Mouse (Mus musculus): ENCODE measurements around the gene Rgs2.
A peak's percentile ranks its signal among the peaks of the same experiment; 100 is the strongest.

The Rgs2 gene

DNA sequence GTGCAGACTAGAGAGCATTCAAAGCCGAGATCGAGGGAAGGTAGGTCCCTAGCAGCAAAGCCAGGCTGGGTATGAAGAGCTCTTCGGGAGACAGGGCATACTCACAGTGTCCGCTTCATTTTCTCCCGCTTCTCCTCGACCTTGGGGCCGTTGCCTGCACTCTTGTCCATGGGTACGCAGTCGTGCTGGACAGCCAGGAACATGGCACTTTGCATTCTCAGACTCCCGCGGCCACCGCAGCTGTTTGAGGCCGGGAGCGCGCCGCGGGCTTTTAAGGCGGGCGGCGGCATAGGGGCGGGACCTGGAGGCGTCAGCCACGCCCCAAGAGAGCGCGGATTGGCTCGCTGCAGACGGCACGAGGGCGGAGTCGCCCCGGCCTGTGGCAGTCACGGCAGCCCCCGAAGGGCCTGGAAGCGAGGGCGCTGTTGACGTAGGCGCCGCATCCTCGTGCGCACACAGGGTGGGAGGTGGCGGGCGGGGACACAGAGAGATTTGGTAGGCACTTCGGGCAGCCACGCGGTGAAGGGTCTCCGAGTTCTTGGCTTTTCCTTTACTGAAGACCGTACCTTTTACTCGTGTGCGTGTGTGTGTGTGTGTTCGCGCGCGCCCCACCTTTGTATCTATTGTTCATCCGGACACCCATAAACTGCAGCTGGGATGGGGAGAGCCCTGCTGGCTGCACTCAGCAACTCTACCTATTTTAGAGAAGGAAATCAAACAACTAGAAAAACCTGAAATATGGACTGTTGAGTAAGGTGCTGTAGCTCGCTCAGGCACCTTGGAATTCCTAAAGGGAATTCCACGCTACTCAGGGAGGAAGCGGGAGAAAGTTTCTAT, at the start of gene Rgs2:
Rgs2 (minus strand) TSS at position 258 of the 837 bp plus-strand sequence.
- H3K27me3 ChIP-seq (ENCODE audit: insufficient read depth, low read length), result peaks cover 45% of the 10 kb centered on the region
- peak within 1 kb of the TSS; percentile 75 for H3K4me3 ChIP-seq (replicated peaks; ENCODE audit: low read length)
- no peaks in the 10 kb centered on the region for H3K36me3 ChIP-seq (ENCODE audit: insufficient read depth, low read length)
- no peak for TF ChIP-seq NANOG (IDR thresholded peaks at IDR 0.05; ENCODE audit: borderline replicate concordance, low read length)
- no peak for TF ChIP-seq POU5F1 (IDR thresholded peaks at IDR 0.05; ENCODE audit: borderline replicate concordance, low read length)
- no peak for TF ChIP-seq CTCF (conservative IDR thresholded peaks at IDR 0.05; ENCODE audit: low read length)
- H3K9me3 ChIP-seq (ENCODE audit: low read length), result no peaks in the 10 kb centered on the region
- H3K4me1 ChIP-seq (replicated peaks; ENCODE audit: low read depth, low read length), result peaks cover 12% of the 10 kb centered on the region

DNA sequence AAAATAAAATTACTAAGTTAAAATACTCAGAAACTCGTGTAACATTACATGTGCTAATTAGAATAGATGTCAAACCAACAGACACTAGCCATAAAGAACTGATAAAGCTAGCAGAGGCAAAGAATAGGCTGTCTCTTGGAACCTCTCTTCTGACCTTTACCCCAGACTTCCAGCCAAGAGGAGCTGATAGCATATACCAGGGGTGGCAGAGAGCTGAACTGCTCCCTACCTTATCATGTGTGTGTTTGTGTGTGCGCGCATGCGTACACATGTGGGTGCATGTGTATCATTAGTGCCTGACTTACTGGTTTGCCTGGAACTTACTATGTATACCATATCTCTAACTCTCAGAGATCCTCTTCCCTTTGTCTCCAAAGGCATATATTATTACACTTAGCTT, 49.4 kb upstream of the Rgs2 start:
- Histone ChIP-seq H3K4me1 (replicated peaks; ENCODE audit: low read depth, low read length) (no peaks in the 10 kb centered on the region), H3K27me3 (ENCODE audit: insufficient read depth, low read length) (no peaks in the 10 kb centered on the region), H3K4me3 (replicated peaks; ENCODE audit: low read length) (no peak overlapping the region), H3K9me3 (ENCODE audit: low read length) (no peaks in the 10 kb centered on the region), H3K36me3 (ENCODE audit: insufficient read depth, low read length) (no peaks in the 10 kb centered on the region)
- no peak for TF ChIP-seq POU5F1 (IDR thresholded peaks at IDR 0.05; ENCODE audit: borderline replicate concordance, low read length)
- TF ChIP-seq CTCF (conservative IDR thresholded peaks at IDR 0.05; ENCODE audit: low read length), result no peak
- TF ChIP-seq NANOG (IDR thresholded peaks at IDR 0.05; ENCODE audit: borderline replicate concordance, low read length), result no peak

DNA sequence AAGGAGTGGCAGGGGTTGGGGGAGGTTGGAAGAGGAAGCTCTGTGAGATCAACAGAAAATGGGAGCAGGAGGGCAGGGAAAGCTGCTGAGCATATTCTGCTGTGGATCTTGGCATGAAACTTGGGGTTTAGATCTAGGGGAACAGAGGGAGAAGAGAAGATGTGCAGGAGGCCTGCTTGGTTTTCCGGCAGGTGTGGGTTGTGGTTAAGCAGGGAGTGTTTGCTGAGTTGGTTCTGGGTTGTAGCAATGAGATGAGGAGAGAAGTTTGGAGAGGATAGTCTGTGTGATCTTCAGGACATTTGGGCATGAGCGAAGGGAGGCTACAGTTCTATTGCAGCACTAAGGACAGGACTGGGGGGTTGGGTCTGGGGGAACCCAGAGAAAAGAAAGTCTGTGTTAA, 37.9 kb upstream of the Rgs2 start:
- Histone ChIP-seq H3K27me3 (ENCODE audit: insufficient read depth, low read length) (no peaks in the 10 kb centered on the region), H3K9me3 (ENCODE audit: low read length) (peaks cover 7% of the 10 kb centered on the region), H3K36me3 (ENCODE audit: insufficient read depth, low read length) (no peaks in the 10 kb centered on the region), H3K4me1 (replicated peaks; ENCODE audit: low read depth, low read length) (no peaks in the 10 kb centered on the region), H3K4me3 (replicated peaks; ENCODE audit: low read length) (no peak overlapping the region)
- TF ChIP-seq POU5F1 (IDR thresholded peaks at IDR 0.05; ENCODE audit: borderline replicate concordance, low read length), result no peak
- no peak for TF ChIP-seq NANOG (IDR thresholded peaks at IDR 0.05; ENCODE audit: borderline replicate concordance, low read length)
- TF ChIP-seq CTCF (conservative IDR thresholded peaks at IDR 0.05; ENCODE audit: low read length), result no peak

DNA sequence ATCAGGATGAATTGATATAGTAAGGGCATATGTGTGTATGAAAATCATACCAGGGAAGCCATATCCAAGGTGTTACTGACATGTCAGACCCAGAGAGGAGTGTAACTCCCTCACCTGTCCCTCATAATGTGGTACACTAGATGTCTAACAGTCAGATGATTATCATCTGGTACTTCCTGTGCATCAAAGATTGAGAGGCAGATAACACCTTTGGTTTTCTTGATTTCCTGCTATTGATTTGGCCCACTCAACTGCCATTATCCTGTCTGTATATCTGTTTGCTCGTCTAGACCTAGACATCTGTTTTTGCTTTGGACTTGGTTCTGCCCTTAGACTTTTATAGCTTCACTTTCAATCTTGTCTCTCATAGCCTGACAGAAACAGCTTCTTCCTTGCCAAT, 29.5 kb upstream of the Rgs2 start:
- no peak for TF ChIP-seq POU5F1 (IDR thresholded peaks at IDR 0.05; ENCODE audit: borderline replicate concordance, low read length)
- no peak for TF ChIP-seq CTCF (conservative IDR thresholded peaks at IDR 0.05; ENCODE audit: low read length)
- TF ChIP-seq NANOG (IDR thresholded peaks at IDR 0.05; ENCODE audit: borderline replicate concordance, low read length), result no peak

DNA sequence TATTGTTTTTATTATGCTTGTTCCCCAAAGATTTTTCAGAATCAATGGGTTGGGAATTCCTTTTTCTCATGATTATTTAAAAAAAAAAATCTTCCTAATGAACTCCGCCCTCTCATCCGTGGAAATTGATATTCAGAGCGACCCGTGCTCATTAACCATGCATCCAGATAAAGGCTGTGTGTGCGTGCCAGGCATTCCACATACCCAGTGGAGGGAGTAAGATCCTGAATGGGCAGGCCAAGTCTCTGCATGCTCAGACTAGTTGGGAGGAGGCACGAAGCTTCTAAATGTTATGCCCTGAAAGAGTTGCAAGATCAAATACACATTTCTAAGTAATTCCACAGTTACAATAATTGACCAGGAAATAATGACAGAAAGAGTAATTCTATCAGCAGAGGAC, 26.5 kb upstream of the Rgs2 start:
- TF ChIP-seq NANOG (IDR thresholded peaks at IDR 0.05; ENCODE audit: borderline replicate concordance, low read length) (no peak), POU5F1 (IDR thresholded peaks at IDR 0.05; ENCODE audit: borderline replicate concordance, low read length) (no peak), CTCF (conservative IDR thresholded peaks at IDR 0.05; ENCODE audit: low read length) (no peak)
- Histone ChIP-seq H3K4me1 (replicated peaks; ENCODE audit: low read depth, low read length) (no peaks in the 10 kb centered on the region), H3K4me3 (replicated peaks; ENCODE audit: low read length) (no peak overlapping the region), H3K27me3 (ENCODE audit: insufficient read depth, low read length) (no peaks in the 10 kb centered on the region), H3K36me3 (ENCODE audit: insufficient read depth, low read length) (no peaks in the 10 kb centered on the region), H3K9me3 (ENCODE audit: low read length) (no peaks in the 10 kb centered on the region)

More for the DNA sequence above, 29.5 kb upstream of the Rgs2 start:
- Histone ChIP-seq H3K4me3 (replicated peaks; ENCODE audit: low read length) (no peak overlapping the region), H3K4me1 (replicated peaks; ENCODE audit: low read depth, low read length) (no peaks in the 10 kb centered on the region), H3K36me3 (ENCODE audit: insufficient read depth, low read length) (no peaks in the 10 kb centered on the region), H3K27me3 (ENCODE audit: insufficient read depth, low read length) (no peaks in the 10 kb centered on the region), H3K9me3 (ENCODE audit: low read length) (no peaks in the 10 kb centered on the region)

DNA sequence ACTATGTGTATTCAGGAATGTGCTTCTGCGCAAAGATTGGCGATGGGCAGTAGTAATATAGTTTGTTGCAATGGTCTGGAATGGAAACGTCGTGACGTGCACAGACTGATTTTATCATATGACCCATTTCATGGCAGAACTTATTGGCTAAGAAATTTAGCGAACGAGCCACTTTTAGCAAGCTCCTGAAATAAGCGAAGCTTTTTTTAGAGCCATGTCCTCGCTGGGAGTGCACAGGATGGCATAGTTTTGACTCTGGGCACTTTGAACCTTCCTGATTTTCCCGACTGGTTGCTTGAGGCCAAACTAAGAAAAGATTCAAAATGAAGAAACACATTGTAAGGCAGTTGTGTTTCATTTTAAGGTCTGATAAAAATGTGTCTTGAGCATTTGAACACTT, 25.7 kb upstream of the Rgs2 start:
- Histone ChIP-seq H3K36me3 (ENCODE audit: insufficient read depth, low read length) (no peaks in the 10 kb centered on the region), H3K9me3 (ENCODE audit: low read length) (no peaks in the 10 kb centered on the region), H3K4me1 (replicated peaks; ENCODE audit: low read depth, low read length) (no peaks in the 10 kb centered on the region), H3K4me3 (replicated peaks; ENCODE audit: low read length) (no peak overlapping the region), H3K27me3 (ENCODE audit: insufficient read depth, low read length) (no peaks in the 10 kb centered on the region)
- TF ChIP-seq POU5F1 (IDR thresholded peaks at IDR 0.05; ENCODE audit: borderline replicate concordance, low read length) (no peak), NANOG (IDR thresholded peaks at IDR 0.05; ENCODE audit: borderline replicate concordance, low read length) (no peak), CTCF (conservative IDR thresholded peaks at IDR 0.05; ENCODE audit: low read length) (no peak)

DNA sequence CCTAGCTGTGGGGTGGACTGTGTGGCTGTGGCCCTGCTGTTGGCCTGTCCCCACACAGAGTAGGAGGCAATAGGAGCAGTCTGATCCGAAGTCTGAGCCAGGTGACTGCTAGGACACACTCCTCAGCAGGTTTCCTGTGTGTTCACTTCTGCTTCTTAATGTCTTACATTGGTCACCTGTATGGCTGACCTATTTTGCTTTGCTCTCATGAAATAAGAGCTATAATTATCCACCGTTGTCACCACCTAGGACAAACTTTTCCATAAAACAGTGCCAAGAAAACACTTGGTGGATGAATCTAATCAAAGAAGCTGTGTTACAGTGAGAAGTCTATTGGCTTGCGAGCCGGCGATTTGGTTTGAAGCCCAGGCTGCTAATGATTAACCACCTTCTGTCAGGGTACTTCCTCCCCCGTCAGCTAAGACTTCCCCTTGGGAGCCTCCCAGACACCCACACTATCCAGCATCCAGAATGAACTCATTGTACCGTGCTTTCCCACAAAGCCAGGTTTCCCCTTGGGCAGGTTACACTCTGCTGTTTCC, 14.5 kb upstream of the Rgs2 start:
- Histone ChIP-seq H3K36me3 (ENCODE audit: insufficient read depth, low read length) (no peaks in the 10 kb centered on the region), H3K27me3 (ENCODE audit: insufficient read depth, low read length) (no peaks in the 10 kb centered on the region), H3K4me3 (replicated peaks; ENCODE audit: low read length) (no peak overlapping the region), H3K4me1 (replicated peaks; ENCODE audit: low read depth, low read length) (no peaks in the 10 kb centered on the region), H3K9me3 (ENCODE audit: low read length) (no peaks in the 10 kb centered on the region)
- TF ChIP-seq NANOG (IDR thresholded peaks at IDR 0.05; ENCODE audit: borderline replicate concordance, low read length), result no peak
- no peak for TF ChIP-seq POU5F1 (IDR thresholded peaks at IDR 0.05; ENCODE audit: borderline replicate concordance, low read length)
- no peak for TF ChIP-seq CTCF (conservative IDR thresholded peaks at IDR 0.05; ENCODE audit: low read length)

DNA sequence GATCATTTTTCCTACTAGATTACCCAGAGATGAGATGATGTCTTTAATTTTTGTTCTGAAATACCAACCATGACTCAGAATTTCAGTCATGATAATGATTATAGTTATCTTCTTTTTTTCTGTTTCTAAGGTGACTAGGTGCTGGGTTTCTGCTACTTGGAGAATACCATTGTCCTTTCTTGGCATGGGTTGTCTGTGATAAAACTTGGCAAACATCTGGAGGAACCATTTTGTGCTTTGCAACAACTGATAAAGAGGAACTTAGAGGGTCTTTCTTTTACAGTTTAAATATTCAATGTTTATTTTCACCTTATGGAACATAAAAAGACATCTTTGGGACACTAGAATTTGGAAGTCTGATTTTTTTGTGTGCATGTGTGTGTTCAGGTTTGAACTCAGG, 10.0 kb upstream of the Rgs2 start:
- Histone ChIP-seq H3K9me3 (ENCODE audit: low read length) (no peaks in the 10 kb centered on the region), H3K36me3 (ENCODE audit: insufficient read depth, low read length) (no peaks in the 10 kb centered on the region), H3K27me3 (ENCODE audit: insufficient read depth, low read length) (no peaks in the 10 kb centered on the region), H3K4me3 (replicated peaks; ENCODE audit: low read length) (no peak overlapping the region), H3K4me1 (replicated peaks; ENCODE audit: low read depth, low read length) (no peaks in the 10 kb centered on the region)
- no peak for TF ChIP-seq POU5F1 (IDR thresholded peaks at IDR 0.05; ENCODE audit: borderline replicate concordance, low read length)
